Mouse (Mus musculus): ENCODE results near the gene Gm14399.
"Not testable (repeated sequence)": the region's sequence is repeated elsewhere in the genome, so short reads cannot be mapped to it uniquely, and the experiment has no call there.

GRCm38 (mm10) chr2:175140624-175141023 lies 1.2 kb downstream of the Gm14399 start:
- TF ChIP-seq CTCF (IDR thresholded peaks at IDR 0.05 in 2 of 3, conservative IDR thresholded peaks at IDR 0.05 in 1 of 3; ENCODE audit: control insufficient read depth in 1 of 3, insufficient read depth in 1 of 3, low read depth in 2 of 3, low read length in 3 of 3, poor library complexity in 1 of 3, severe bottlenecking in 1 of 3); POLR2A (IDR thresholded peaks at IDR 0.05; ENCODE audit: control insufficient read depth in 1 of 2, insufficient read depth in 1 of 2, low read depth in 1 of 2, low read length in 2 of 2, poor library complexity in 1 of 2); MAFK (IDR thresholded peaks at IDR 0.05; ENCODE audit: borderline replicate concordance, low read depth, low read length); RAD21 (IDR thresholded peaks at IDR 0.05; ENCODE audit: low read depth, low read length); JUND (IDR thresholded peaks at IDR 0.05; ENCODE audit: low read depth, low read length); GATA1 (IDR thresholded peaks at IDR 0.05; ENCODE audit: low read depth, low read length): not testable (repeated sequence)
